Mouse (Mus musculus): ENCODE measurements at regions not wholly inside any gene's neighbourhood (a gene's known extent, or its start where the extent isn't known, plus 50 kb on each side); places are given as distances from the start of the nearest gene placed in this dataset.

DNA sequence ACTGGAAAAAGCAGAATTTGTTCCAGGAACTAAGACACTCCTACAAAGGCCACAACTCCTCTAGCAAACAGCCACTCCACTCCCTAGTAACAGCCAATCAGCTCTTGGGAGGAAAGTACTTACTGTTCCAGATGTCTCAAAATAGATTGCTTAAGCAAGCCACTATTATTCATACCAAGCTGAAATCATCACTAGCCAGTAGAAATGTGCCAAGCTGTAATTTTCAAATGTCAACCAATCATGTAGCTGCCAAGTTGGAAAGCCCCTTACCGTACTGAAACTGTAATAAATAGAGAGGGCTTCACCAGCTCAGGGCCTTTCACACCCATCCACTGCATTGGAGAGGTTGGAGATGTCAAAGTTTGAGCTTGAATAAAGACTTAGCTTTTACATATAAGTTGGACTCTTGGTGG, 164.9 kb upstream of the Trim24 start:
- TF ChIP-seq CTCF (IDR thresholded peaks at IDR 0.05; ENCODE audit: extremely low read depth, insufficient read length, insufficient replicate concordance, low read depth, low read length), result no peak
- no peak for TF ChIP-seq POLR2A (IDR thresholded peaks at IDR 0.05; ENCODE audit: low read depth, low read length)

All from small intestine, adult 2 months (tissue).